Mouse (Mus musculus) mouse trophoblast stem cell (cell line): ENCODE measurements around the gene Ccr8.

Source experiments
- in situ Hi-C, 2 experiments: fragments of 300-500 bp; cut with MseI, MboI; formaldehyde crosslinking; loops; 2 replicates in 1 of 2; 3 replicates in 1 of 2; pipeline ENCODE4 v1.15.1; 2025

The Ccr8 gene

GRCm38 (mm10) chr9:120132980-120133754 is 41.3 kb downstream of the Ccr8 start:
- in situ Hi-C loops: no loop called here

GRCm38 (mm10) chr9:120133755-120134475 is 42.0 kb downstream of the Ccr8 start:
- in situ Hi-C loops: no loop called here

GRCm38 (mm10) chr9:120134529-120135160 is 42.7 kb downstream of the Ccr8 start:
- in situ Hi-C loops: no loop called here

GRCm38 (mm10) chr9:120135454-120135853 is 43.5 kb downstream of the Ccr8 start:
- in situ Hi-C loops: no loop called here

GRCm38 (mm10) chr9:120140652-120141051 is 48.7 kb downstream of the Ccr8 start:
- in situ Hi-C loops: no loop called here

GRCm38 (mm10) chr9:120144474-120144873 is 52.6 kb downstream of the Ccr8 start:
- in situ Hi-C loops: no loop called here
